Mouse (Mus musculus) cerebellum, adult 2 months (tissue): ENCODE data around the gene Olfr665.

Source experiments
- CTCF ChIP-seq: fragments of 200-500 bp; IDR thresholded peaks from 2 replicates; pipeline ENCODE4 v1.5.1; 2011; ENCODE audit warnings: low read depth, mild to moderate bottlenecking, control low read depth, low read length, moderate library complexity, borderline replicate concordance; ENCODE audit not compliant: insufficient read depth
- POLR2A ChIP-seq: fragments of 200-500 bp; IDR thresholded peaks from 2 replicates; pipeline ENCODE4 v1.6.1; 2011; ENCODE audit warnings: low read length, control low read depth, borderline replicate concordance; ENCODE audit not compliant: insufficient read depth

GRCm38 (mm10) chr7:104857683-104858082 lies 20.1 kb upstream of the Olfr665 start:
- TF ChIP-seq POLR2A (no peak), CTCF (no peak)
